Mouse (Mus musculus): ENCODE measurements around the gene Tff3. TPM values are rescaled to one million over a fixed set of nuclear protein-coding genes. Genes with fewer than 3 reads are reported as not detected.

The Tff3 gene
- total RNA-seq, 2 experiments from 2014 or later: not detected

Other genes with a start within 250 kb of the Tff3 start
- under 1 TPM; 0.07 to 0.20 TPM for gene Glp1r, start 227.8 kb downstream of the Tff3 start, total RNA-seq (2021)
- gene Umodl1, start 175.0 kb downstream of the Tff3 start, total RNA-seq (2021): 1 to 10 TPM in 1 of 2 experiments, not detected in 1; 1.1 TPM
- 10 to 100 TPM; 10.0 to 12.7 TPM for gene Abcg1, start 72.0 kb downstream of the Tff3 start, total RNA-seq (2021)
- not detected for gene Tff2, start 14.6 kb upstream of the Tff3 start, total RNA-seq (2021)
- not detected for gene Tff1, start 35.6 kb upstream of the Tff3 start, total RNA-seq (2021)
- gene Tmprss3, start 69.3 kb upstream of the Tff3 start, total RNA-seq (2021): not detected
- gene Ubash3a, start 78.2 kb upstream of the Tff3 start, total RNA-seq (2021): under 1 TPM in 1 of 2 experiments, not detected in 1; 0.07 TPM
- gene Rsph1, start 147.7 kb upstream of the Tff3 start, total RNA-seq (2021): 1 to 10 TPM; 4.8 to 5.2 TPM
- 1 to 10 TPM; 7.0 to 9.8 TPM for gene Slc37a1, start 157.1 kb upstream of the Tff3 start, total RNA-seq (2021)